Mouse (Mus musculus) lung, embryonic 16.5 days (tissue): ENCODE data around the gene Bcl11b. TPM values are rescaled to one million over a fixed set of nuclear protein-coding genes. Genes with fewer than 3 reads are reported as not detected.

Source experiments
- ATAC-seq: fragments of 200-750 bp; cut with Nextera tagmentation; 2 replicates; pipeline ENCODE4 v1.8.0; 2017; ENCODE audit warnings: low read depth, mild to moderate bottlenecking, moderate library complexity
- H3K27ac ChIP-seq: fragments of 300-500 bp; sonication (generic); 2 replicates; pipeline ENCODE4 v1.5.1; 2014; ENCODE audit warnings: mild to moderate bottlenecking, control low read depth, low read length
- H3K27me3 ChIP-seq: fragments of 300-500 bp; sonication (generic); 2 replicates; pipeline ENCODE4 v1.6.1; 2014; ENCODE audit warnings: low read depth, low read length, mixed read lengths; ENCODE audit not compliant: control insufficient read depth, insufficient read depth
- H3K36me3 ChIP-seq: fragments of 300-500 bp; sonication (generic); 2 replicates; pipeline ENCODE4 v1.6.1; 2014; ENCODE audit warnings: low read length; ENCODE audit not compliant: control insufficient read depth, insufficient read depth
- H3K4me1 ChIP-seq: fragments of 300-500 bp; sonication (generic); replicated peaks from 2 replicates; pipeline ENCODE4 v1.6.1; 2014; ENCODE audit warnings: low read length, mixed read lengths; ENCODE audit not compliant: control insufficient read depth, insufficient read depth
- H3K4me2 ChIP-seq: fragments of 300-500 bp; sonication (generic); 2 replicates; pipeline ENCODE4 v1.6.1; 2014; ENCODE audit warnings: low read depth, low read length, control low read depth
- H3K4me3 ChIP-seq: fragments of 300-500 bp; sonication (generic); 2 replicates; pipeline ENCODE4 v1.5.1; 2014; ENCODE audit warnings: mild to moderate bottlenecking, low read length, control low read depth
- H3K9ac ChIP-seq: fragments of 300-500 bp; sonication (generic); 2 replicates; pipeline ENCODE4 v1.6.1; 2014; ENCODE audit warnings: low read length, control low read depth
- H3K9me3 ChIP-seq: fragments of 300-500 bp; sonication (generic); 2 replicates; pipeline ENCODE4 v1.6.1; 2016; ENCODE audit warnings: low read length; ENCODE audit not compliant: control insufficient read depth
- WGBS: fragments of 180-500 bp; shearing (Covaris S2); extraction: QIAGEN DNeasy Blood & Tissue Kit; methylation state at CpG from one replicate; pipeline ENCODE4 v1.1.7; 2014; 5-methylcytosine and 5-hydroxymethylcytosine counted together
- polyA plus RNA-seq: library from polyadenylated mRNA; unstranded; fragments of >200 nt; fragmentation: Nextera tagmentation; extraction: Ambion mirVana; gene quantifications from 2 replicates; pipeline ENCODE4 v1.2.1, GENCODE M21; 2015

The Bcl11b gene
- polyA plus RNA-seq, 1 experiment from 2014 or later, result 2.1 TPM

DNA sequence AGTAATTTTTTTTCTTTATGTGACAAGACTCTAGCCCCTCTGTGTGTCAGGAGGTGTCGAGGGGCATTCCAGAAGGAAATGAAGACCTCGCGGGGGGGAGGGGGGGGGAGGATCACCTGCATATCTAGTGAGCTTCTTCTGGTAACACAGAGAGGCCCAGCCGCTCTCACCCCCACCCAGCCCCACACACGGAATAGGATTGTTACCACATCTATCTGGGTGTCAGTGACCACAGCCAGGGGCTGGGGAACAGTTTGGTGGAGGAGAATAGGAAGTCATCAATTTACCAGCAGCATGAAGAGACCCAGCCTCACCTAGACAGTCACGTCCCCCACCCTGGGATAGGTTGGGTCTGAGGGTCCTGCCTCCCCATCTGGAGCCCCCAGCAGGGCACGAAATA, 67.0 kb downstream of the Bcl11b start:
- Histone ChIP-seq H3K27me3 (no peaks in the 10 kb centered on the region; the same call in 1 of the 2 replicates), H3K9ac (no peak overlapping the region), H3K4me2 (no peak overlapping the region), H3K9me3 (no peaks in the 10 kb centered on the region), H3K4me3 (no peak overlapping the region), H3K36me3 (no peaks in the 10 kb centered on the region), H3K4me1 (peaks cover 6% of the 10 kb centered on the region), H3K27ac (no peak overlapping the region)
- WGBS, result 78% methylated on average over 7 of the region's 7 CpGs
- no peak for ATAC-seq

DNA sequence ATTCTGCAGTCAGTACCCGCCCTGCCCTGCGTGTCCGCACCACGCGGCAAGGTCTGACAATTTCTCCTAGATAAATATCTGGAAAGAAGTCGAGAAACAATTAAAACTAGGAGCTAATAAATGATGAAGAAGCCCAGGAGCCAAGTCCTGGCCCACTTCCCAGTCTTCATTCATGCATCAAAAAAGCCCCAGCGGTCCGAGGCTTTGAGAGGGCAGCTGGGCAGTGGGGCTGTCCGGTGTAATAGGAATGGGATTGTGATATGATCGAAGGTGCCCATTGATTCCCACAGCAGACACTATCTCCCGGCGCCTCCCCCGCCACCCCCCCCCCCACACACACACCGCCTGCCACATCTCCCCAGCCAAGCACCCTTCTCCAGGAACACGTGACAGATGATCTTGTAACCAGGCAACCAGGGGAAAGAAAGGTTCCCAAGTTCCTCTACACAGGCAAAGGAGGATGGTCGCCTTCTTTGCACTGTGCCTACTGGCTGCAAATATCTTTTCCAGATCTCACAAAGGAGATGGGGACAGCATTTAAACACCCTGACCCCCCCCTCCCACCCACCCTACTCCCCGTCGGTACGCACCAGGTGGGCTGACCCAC, 68.5 kb downstream of the Bcl11b start:
- Histone ChIP-seq H3K27ac (no peak overlapping the region), H3K4me2 (no peak overlapping the region), H3K27me3 (no peaks in the 10 kb centered on the region; the same call in 1 of the 2 replicates), H3K4me3 (no peak overlapping the region), H3K36me3 (no peaks in the 10 kb centered on the region), H3K4me1 (peaks cover 16% of the 10 kb centered on the region), H3K9me3 (no peaks in the 10 kb centered on the region), H3K9ac (no peak overlapping the region)
- no peak for ATAC-seq
- WGBS, result 53% methylated on average over 19 of the region's 19 CpGs

DNA sequence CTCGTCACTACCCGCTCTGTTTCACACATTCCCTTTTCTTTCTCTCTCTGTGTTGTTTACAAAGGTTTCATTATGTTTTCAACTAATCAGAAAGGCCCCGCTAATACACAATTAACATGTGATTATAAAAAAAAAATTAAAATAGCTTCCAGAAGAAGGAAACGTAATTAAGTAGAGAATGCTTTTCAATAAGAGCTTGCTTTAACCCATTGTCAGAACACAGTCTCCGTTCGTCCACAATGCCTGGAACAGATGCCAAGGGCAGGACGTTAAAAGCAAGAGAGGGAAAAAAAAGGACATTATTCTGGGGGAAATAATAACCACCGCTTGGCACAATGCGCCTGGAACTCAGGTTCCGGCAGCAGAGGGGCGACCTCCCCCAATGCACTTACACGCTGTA, 71.3 kb downstream of the Bcl11b start:
- Histone ChIP-seq H3K36me3 (no peaks in the 10 kb centered on the region), H3K4me3 (no peak overlapping the region), H3K9me3 (no peaks in the 10 kb centered on the region), H3K27me3 (no peaks in the 10 kb centered on the region; the same call in 1 of the 2 replicates), H3K4me1 (peaks cover 31% of the 10 kb centered on the region), H3K9ac (no peak overlapping the region), H3K4me2 (no peak overlapping the region), H3K27ac (no peak overlapping the region)
- no peak for ATAC-seq
- 63% methylated on average over 12 of the region's 12 CpGs for WGBS

GRCm38 (mm10) chr12:107931476-107931875, 71.9 kb downstream of the Bcl11b start:
- ATAC-seq, result no peak
- Histone ChIP-seq H3K27me3 (no peaks in the 10 kb centered on the region; the same call in 1 of the 2 replicates), H3K4me1 (peaks cover 31% of the 10 kb centered on the region), H3K9ac (no peak overlapping the region), H3K36me3 (no peaks in the 10 kb centered on the region), H3K27ac (peak overlapping the region; percentile 70), H3K4me2 (peak overlapping the region; percentile 50; the same call in 1 of the 2 replicates), H3K9me3 (no peaks in the 10 kb centered on the region), H3K4me3 (no peak overlapping the region; the same call in 1 of the 2 replicates)
- WGBS, result 62% methylated on average over 5 of the region's 5 CpGs

GRCm38 (mm10) chr12:107930611-107931350, 72.6 kb downstream of the Bcl11b start:
- 15% methylated on average over 28 of the region's 28 CpGs for WGBS
- H3K4me2 ChIP-seq, result peak overlapping the region; percentile 50
- peak; percentile 80 for ATAC-seq
- 0 out of 2 replicates have a peak overlapping the region, but pooled peaks have one; percentile 25 for H3K9ac ChIP-seq
- peak overlapping the region; percentile 85 for H3K27ac ChIP-seq
- H3K27me3 ChIP-seq, result no peaks in the 10 kb centered on the region; the same call in 1 of the 2 replicates
- H3K4me3 ChIP-seq, result peak overlapping the region; percentile 22
- H3K36me3 ChIP-seq, result no peaks in the 10 kb centered on the region
- H3K9me3 ChIP-seq, result no peaks in the 10 kb centered on the region
- peaks cover 31% of the 10 kb centered on the region for H3K4me1 ChIP-seq

GRCm38 (mm10) chr12:107928905-107929304, 74.5 kb downstream of the Bcl11b start:
- Histone ChIP-seq H3K4me2 (no peak overlapping the region), H3K27me3 (no peaks in the 10 kb centered on the region), H3K4me3 (no peak overlapping the region), H3K9me3 (no peaks in the 10 kb centered on the region), H3K4me1 (peaks cover 31% of the 10 kb centered on the region), H3K36me3 (no peaks in the 10 kb centered on the region), H3K9ac (no peak overlapping the region), H3K27ac (no peak overlapping the region)
- no peak for ATAC-seq
- WGBS, result 58% methylated on average over 7 of the region's 7 CpGs

- H3K27ac ChIP-seq, result no peak overlapping the region; the same call in 1 of the 2 replicates
- no peak for ATAC-seq
- peaks cover 31% of the 10 kb centered on the region for H3K4me1 ChIP-seq
- 64% methylated on average over 15 of the region's 15 CpGs for WGBS
- no peak overlapping the region for H3K9ac ChIP-seq
- no peak overlapping the region for H3K4me3 ChIP-seq
- H3K27me3 ChIP-seq, result no peaks in the 10 kb centered on the region
- no peaks in the 10 kb centered on the region for H3K9me3 ChIP-seq
- no peaks in the 10 kb centered on the region for H3K36me3 ChIP-seq
- no peak overlapping the region; the same call in 1 of the 2 replicates for H3K4me2 ChIP-seq
Measured at GRCm38 (mm10) chr12:107928464-107928901, 74.9 kb downstream of the Bcl11b start.

DNA sequence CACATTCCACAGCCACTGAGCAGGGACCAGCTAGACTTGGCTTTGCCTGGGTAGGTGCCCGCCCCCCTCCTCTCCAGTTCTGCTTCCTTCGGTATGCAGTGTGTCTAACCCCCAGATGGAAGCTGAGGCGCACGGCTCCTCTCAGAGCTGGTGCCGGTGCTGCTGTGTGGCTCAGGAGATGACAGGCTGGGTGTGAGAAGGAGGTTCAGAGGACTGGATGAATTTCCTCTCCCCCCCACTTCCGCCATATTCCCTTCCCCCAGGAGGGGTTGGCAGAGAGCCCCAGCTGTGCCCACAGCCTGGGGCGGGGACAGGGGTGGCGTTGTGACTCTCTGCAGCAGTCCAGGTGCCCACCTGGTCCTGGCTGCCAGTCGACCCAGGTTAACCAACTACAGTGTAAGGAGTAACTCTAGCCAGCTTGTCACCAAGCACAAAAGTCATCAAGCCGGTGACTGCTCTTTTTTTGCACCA, 75.4 kb downstream of the Bcl11b start:
- no peaks in the 10 kb centered on the region for H3K36me3 ChIP-seq
- H3K4me1 ChIP-seq, result peaks cover 35% of the 10 kb centered on the region
- 29% methylated on average over 10 of the region's 10 CpGs for WGBS
- H3K9ac ChIP-seq, result no peak overlapping the region
- H3K9me3 ChIP-seq, result no peaks in the 10 kb centered on the region
- H3K4me2 ChIP-seq, result peak overlapping the region; percentile 42
- H3K27ac ChIP-seq, result peak overlapping the region; percentile 47
- peak; percentile 59 for ATAC-seq
- H3K4me3 ChIP-seq, result no peak overlapping the region
- no peaks in the 10 kb centered on the region for H3K27me3 ChIP-seq

- WGBS, result 85% methylated on average over 22 of the region's 22 CpGs
- Histone ChIP-seq H3K36me3 (no peaks in the 10 kb centered on the region), H3K9me3 (no peaks in the 10 kb centered on the region), H3K27ac (no peak overlapping the region), H3K27me3 (no peaks in the 10 kb centered on the region), H3K4me3 (no peak overlapping the region), H3K9ac (no peak overlapping the region), H3K4me1 (peaks cover 28% of the 10 kb centered on the region), H3K4me2 (no peak overlapping the region)
- ATAC-seq, result no peak
Measured at GRCm38 (mm10) chr12:107926074-107926855, 77.1 kb downstream of the Bcl11b start.
